Mouse (Mus musculus) stomach, postnatal 0 days (tissue): ENCODE results near the gene Gcm2.

Experiments used
- CTCF ChIP-seq: IDR thresholded peaks from 2 replicates; pipeline ENCODE4 v1.5.1; 2016; ENCODE audit warnings: antibody characterized with exemption, low read depth, mild to moderate bottlenecking, moderate library complexity
- EP300 ChIP-seq: optimal IDR thresholded peaks from 2 replicates; pipeline ENCODE3; 2016; ENCODE audit warnings: antibody characterized with exemption

- no peak for TF ChIP-seq CTCF
- no peak for TF ChIP-seq EP300
These were observed 37.0 kb downstream of the Gcm2 start for GRCm38 (mm10) chr13:41073819-41074218.
